Mouse (Mus musculus) E14TG2a.4 (cell line): Measurements from ENCODE around the gene Scd2.

Experiments used
- CTCF ChIP-seq: conservative IDR thresholded peaks from 2 replicates; pipeline ENCODE4 v1.5.1; 2014; ENCODE audit warnings: low read length
- NANOG ChIP-seq: IDR thresholded peaks from 2 replicates; pipeline ENCODE4 v1.6.1; 2014; ENCODE audit warnings: borderline replicate concordance, low read length, mixed read lengths
- POU5F1 ChIP-seq: IDR thresholded peaks from 2 replicates; pipeline ENCODE4 v1.6.1; 2014; ENCODE audit warnings: low read length, borderline replicate concordance

- TF ChIP-seq CTCF (no peak), NANOG (no peak), POU5F1 (no peak)
These were observed 18.5 kb downstream of the Scd2 start for GRCm38 (mm10) chr19:44312007-44312360.
